Mouse (Mus musculus): Measurements from ENCODE around the gene Pnldc1. TPM values are rescaled to one million over a fixed set of nuclear protein-coding genes. Genes with fewer than 3 reads are reported as not detected.
A peak's percentile ranks its signal among the peaks of the same experiment; 100 is the strongest.
"Not testable (repeated sequence)": the region's sequence is repeated elsewhere in the genome, so short reads cannot be mapped to it uniquely, and the experiment has no call there.

Gene Pnldc1
- total RNA-seq, 2 experiments from 2014 or later, result 1.6 to 2.4 TPM

DNA sequence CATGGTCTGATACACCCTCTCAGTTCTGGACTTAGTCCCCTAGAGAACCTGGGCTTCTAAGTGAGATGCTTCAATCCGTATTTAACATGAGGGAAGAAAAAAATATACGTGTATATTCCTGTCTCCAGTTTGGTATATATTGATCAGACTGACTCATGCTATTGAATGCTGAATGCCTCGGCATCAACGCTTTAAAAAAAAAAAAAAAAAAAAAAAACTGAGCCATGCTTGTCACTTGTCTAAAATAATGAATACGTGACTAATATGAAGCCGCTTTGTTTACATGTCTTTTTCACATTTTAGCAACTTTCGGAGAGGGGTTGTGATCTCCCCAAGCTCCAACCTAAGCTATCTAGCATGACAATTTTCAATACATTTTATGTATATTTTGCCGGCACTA, 361 bp upstream of the Pnldc1 start:
- no peak for DNase-seq (ENCODE audit: low spot score in 2 of 2)

DNA sequence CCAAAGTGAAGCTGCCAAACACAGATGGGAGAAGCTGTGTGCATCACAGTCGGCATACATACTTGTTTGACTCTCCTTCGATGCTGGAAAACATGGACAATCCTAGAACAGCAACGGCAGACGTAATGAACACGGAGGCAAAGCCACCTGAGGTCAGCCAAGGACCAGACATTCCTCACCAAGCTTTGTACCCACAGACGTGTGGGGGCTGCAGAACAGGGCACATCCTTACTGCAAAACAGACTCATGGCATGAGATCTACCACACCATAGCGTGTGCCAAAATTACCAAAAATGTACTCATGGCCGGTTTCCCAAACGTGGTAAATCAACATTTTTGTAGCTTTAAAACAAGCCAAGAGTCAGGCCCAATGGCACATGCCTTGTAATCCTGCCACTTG, 3.6 kb downstream of the Pnldc1 start:
- DNase-seq (ENCODE audit: low spot score in 2 of 2), result no peak

DNA sequence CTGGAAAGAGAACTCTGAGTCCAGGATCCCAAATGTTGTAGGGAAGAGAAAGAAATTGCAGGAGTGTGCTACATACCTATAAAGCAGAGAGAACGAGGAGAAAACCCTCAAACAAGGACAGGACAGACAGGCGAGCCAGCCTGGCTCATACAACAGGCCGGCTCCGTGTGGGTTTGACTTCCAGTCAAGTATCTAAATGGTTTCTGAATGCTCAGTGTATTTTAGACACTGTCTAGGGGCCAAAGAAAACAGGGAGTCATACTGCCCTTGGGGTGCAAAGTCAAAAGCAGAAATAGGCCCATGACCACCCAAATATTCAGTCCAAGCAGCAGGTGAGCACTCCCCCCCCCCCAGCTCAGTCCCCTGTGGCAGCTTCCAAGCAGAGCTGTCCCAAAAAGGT, 4.2 kb downstream of the Pnldc1 start:
- no peak for DNase-seq (ENCODE audit: low spot score in 2 of 2)

DNA sequence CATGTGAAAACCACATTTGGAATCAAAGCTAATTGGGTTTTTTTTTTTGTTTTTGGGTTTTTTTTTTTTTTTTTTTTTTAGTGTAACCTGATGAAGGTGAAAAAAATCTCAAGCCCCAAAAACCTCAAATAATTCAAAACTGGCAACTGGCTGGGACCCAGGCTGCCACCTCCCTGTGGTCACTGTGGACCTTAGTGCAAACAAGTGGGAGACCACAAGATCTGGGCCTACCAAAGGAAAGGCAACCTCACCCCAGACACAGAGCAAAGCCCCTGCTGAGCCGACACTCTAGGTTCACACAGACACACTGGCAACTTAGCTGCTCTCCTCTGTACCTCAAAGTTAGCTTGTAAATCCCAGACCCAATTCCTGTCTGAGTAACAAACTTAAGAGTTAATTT, 5.7 kb downstream of the Pnldc1 start:
- no peak for DNase-seq (ENCODE audit: low spot score in 2 of 2)

DNA sequence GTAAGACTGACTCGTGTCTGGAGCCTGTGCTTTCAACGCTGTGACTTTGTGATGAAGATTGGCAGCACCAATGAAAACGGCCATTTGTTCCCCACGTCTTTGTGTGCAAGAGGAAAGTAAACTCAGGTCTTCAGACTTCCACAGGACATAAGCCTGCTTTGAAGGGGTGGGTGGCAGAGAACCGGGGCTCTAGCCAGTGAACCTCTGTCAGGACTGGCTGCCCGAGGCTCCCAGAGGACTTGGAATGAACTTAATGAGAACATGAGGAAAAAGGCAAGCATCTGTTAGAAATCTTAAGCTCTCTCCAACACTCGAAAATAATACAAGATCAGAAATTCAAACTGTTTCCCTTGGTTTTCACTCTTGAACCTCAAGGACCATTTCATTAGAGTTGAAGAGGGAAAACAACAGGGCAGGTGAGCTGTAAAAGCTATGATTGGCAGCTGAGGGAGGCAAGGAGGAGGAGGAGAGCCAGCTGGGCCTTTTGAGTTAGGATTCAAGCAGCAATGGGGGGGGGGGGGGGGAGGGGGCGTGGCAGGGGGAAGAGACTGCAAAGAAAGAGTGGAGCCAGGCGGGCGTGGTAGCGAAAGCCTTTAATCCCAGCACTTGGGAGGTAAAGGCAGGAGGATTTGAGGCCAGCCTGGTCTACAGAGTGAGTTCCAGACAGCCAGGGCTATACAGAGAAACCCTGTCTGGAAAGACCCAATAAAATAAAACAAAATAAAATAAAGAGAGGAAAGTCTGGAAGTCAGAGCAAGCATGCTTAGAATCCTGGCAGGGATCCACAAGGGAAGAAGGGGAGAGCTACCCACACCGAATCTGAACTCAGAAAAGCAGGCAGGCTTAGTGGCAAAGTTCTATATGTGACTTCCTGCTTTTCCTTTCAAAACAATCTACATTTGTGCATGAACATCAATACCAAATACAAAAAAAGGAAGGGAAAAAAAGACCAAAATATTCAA, 6.4 kb downstream of the Pnldc1 start:
- DNase-seq (ENCODE audit: low spot score in 2 of 2), result no peak

DNA sequence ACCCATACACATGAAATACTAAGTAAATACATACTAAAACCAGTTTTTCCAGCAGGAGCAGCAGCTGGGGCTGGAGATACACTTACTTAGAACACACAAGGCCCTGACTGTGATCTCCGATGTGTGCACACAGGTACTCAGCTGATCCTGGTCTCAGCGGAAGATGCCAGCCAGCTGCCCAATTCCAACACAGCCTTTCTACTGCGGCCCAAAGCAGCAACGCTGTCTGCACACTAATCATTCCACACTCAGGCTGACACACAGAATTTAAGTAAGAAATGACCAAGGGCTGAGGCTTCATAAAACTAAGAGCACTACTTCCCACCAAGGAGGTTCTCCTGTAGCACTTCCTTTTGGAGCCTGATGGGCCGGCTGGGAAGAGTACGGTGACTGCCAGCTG, 7.7 kb downstream of the Pnldc1 start:
- DNase-seq (ENCODE audit: low spot score in 2 of 2), result no peak

DNA sequence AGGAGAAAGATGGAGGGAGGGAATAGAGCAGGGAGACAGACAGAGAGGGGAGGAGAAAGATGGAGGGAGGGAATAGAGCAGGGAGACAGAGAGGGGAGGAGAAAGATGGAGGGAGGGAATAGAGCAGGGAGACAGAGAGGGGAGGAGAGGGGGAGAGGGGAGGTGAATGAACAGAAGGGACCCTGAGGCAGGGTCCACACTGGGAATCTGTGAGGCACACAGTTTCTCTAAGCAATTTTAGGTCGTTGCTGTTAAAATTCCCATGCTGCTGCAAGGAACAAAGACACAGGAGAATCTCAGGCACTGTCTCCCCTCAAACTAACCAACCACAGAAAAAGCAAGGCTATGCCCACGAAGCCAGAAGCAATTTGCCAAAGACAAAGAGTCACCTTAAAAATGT, 11.4 kb downstream of the Pnldc1 start:
- not testable (repeated sequence) for DNase-seq (ENCODE audit: low spot score in 2 of 2)

DNA sequence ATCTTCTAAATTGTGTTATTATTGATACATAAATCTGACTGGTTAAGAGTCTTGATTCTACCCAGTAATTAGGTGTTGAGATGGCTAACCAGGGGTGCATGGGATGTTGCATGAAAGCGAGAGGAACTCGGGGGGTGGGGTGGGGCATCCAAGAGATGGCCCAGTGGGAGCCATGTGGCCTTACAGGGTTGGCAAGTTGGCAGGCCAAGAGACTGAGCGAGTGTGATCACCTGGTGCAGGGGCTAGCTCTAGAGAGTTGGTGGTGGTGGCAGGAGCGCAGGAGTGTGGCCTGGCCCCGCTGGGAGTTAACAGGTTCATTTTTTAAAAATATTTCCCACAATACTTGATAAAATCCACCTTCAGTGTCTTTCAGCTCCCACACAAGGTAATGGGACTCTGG, 12.4 kb downstream of the Pnldc1 start:
- DNase-seq (ENCODE audit: low spot score in 2 of 2), result no peak

DNA sequence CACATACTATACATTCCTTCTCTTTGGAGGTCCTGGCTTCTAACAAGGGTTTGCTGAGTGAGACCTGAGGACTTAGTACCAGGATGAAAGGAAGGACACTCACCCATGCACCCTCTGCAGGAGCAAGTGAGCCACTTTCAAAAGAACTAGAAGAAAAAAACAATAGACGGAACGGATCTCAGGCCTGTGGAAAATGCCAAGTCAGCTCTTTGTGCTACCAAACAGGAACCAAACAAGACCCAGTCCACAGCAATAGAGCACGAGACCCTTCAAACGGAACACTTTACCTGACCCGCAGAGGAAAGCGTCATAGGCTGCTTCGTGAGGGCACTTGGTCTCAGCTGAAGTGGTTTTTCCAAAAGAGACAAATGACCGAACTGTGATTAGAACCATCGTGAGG, 18.0 kb downstream of the Pnldc1 start:
- no peak for DNase-seq (ENCODE audit: low spot score in 2 of 2)

DNA sequence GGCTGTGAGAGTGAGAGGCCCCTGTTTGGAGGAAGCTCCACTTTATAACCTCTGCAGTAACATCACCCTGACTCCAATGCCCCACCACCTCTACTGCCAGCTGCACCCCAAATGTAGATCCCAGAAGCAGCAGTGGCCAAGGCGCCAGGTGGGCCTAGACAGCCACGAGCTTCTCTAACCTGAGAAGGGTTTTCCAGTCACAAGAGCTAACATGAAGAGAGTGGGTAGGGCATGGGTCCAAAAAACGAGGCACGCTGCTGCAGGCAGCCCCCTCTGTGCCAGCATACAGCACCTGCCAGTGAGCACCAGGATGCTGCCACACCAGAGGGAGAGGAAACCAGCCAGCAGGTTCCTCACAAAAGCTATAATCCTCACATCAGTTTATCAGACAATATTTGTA, 19.0 kb downstream of the Pnldc1 start:
- no peak for DNase-seq (ENCODE audit: low spot score in 2 of 2)

DNA sequence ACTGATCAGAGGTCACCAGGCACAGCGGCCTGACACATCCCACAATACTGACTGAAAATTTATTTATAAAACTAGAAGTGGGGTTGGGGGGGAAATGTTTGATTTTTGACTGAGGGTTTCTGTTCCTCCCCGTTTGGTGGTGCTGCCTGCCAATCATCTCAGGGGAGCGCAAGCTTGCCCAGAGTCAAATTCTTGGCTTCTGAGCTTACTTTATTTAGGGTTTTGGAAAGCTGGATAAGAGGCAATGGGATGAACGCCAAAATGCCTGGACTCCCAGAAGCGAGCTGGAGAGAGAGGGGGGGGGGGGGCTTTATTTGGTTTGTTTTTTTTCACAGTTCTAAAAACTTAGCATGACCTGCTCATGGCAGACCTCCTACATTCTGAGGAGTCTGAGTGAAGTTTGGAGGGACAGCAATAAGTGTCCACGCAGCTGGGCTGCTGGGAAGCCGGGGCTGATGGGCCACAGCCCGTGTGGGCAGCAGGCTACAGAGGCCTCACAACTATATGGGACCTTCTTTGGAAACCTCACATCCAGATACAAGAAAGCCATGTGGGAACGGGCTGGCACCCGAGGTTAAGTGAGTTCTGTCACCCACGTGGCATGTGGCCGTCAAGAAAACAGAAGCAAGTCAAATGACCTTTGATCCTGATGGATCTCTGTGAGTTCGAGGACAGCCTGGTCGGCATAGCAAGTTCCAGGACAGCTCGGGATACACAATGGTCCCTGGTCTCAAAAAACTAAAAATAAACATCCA, 22.8 kb downstream of the Pnldc1 start:
- DNase-seq (ENCODE audit: low spot score in 2 of 2), result no peak

DNA sequence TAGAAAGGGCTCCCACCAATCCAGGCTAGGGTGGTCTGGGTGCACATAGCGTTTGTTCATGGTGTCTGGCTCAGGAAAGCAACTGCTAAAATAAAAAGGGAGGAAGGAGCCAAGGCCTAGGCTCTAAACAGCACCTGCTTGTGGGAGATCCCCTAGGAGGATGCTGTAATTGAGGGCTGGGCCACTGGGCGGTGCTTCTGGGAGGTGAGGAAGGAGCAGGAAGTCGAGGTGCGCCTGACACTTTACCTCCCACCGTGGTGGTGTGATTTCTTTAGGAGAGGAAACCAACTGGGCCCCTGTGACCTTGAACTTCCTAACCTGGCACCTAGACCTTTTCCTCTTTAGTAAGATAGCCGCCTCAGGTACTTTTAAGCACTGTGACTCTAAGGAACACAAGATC, 23.4 kb downstream of the Pnldc1 start:
- DNase-seq (ENCODE audit: low spot score in 2 of 2), result no peak

DNA sequence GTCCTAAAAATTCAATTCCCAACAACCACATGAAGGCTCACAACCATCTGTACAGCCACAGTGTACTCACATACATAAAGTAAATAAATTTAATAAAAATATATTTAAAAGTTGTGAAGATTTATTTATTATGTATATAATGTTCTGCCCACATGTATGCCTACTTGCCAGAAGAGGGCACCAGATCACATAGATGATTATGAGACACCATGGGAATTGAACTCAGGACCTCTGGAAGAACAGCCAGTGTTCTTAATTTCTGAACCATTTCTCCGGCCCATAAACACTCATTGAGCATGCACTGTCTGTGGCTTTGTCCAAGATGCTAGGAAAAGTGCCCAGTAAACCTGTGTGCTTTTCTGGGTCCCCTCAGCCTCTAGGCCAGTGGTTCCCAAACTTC, 28.8 kb downstream of the Pnldc1 start:
- no peak for DNase-seq (ENCODE audit: low spot score in 2 of 2)

DNA sequence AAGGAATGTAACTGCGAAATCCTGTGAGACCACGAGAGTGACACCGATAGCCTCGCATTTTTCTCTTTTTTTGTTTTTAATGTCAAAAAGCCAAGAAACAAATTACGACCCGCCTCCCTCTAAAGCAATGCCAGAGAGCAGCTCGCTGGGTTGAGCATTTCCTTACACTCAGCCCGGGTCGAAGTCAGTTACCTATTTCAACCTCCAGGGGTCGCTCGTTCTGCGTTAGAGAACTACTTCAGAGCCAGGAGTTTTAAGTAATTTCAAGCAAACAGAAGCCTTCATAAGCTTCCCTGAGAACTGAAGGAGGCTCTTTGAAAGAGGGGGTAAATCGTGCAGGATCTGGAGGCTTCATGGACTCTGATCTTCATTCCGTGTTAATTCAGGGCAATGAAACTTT, 29.9 kb downstream of the Pnldc1 start:
- DNase-seq (ENCODE audit: low spot score in 2 of 2), result peak; percentile 84 to 89

DNA sequence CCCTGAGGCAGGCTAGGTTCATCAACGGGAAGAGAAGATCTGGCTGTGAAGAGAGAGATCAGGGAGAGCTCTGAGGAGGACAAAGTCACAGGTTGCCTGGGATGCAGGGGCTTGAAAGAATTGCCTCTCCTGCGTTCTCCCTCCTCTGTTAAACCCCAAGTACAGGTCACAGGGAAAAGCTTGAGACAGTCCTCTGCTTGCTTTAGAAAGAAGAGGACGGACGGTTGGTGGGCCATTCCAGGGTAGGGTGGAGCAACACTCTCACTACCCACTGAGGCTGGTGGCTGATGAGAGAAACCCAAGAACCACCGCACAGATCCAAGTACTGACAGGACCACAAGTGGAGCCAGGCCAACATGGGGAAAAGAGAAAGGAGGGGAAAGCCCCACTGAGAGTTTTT, 34.3 kb downstream of the Pnldc1 start, which contains the start of gene Mrgprh:
Gene Mrgprh (plus strand): TSS at position 301 of the 400 bp plus-strand sequence.
- no peak for DNase-seq (ENCODE audit: low spot score in 2 of 2)

DNA sequence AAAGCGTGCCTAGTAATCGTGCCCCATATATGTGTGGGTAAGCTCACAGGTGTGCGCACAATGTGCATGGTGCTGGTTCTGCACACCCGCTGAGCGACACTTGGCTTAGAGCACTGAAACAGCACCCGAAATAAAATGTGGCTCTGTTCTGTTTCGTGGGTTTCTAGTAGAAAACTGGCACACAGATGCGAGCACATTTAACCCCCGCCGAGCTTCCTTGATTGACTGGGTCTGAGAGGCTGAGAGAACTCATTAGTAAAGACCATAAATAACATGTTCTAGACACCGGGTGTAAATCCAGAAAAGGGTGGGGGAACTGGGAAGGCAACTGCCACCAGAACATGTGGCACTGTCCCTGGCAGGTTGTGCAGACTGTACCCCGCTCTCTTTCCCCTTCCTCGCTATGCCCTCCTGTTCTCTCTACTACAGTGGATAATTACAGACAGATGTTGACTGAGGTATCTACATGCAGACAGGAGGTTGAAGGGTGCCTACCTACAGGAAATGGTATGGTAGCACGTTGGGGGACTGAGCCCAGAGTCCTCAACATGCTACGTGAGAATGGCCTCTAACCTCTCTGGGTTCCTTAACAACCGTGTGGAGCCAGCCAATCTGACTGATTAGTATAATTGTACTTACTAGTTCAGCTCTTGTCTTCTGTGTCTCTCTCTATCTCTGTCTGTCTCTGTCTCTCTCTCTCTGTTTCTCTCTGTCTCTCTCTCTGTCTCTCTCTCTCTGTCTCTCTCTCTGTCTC, 37.6 kb downstream of the Pnldc1 start:
- peak; percentile 45 to 64 for DNase-seq (ENCODE audit: low spot score in 2 of 2)

DNA sequence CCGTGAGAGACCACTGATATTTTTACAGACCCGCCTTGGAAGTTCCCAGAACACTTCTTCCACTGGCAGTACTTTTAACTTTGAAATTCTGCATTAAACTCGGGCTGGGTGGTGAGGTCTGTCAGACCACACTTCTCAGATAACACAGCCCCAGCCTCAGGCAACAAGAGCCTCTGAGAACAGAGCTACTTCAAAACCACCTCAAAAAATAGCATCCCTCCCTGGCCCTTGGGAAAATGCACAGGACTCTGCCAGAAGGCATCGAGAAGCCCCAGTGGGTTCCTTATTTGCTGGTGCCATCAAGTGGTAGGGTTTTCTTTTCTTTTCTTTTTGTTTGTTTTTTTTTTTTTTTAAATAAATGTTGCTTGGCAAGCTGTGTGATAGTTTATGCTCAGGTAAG, 41.4 kb downstream of the Pnldc1 start:
- no peak for DNase-seq (ENCODE audit: low spot score in 2 of 2)

DNA sequence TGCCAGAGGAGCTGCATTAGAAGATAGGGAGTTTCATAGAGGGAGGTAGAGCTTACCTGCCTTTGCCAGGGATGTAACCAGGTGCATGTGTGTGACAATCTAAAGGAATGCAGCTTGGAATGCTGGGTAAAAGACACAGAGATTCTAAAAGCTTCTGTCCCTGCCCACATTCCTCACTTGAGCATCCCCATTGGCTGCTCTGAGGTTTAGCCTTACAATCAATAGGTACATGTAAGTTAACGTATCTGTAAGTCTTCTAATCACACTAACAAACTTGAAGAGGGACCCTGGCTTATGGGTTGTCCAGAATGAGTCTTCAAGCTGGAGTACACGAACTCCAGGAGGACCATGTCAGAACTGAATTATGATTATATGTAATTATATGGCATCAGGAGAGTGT, 42.0 kb downstream of the Pnldc1 start, which contains the start of gene Mas1:
Gene Mas1 (minus strand): TSS at position 101 of the 400 bp plus-strand sequence.
- DNase-seq (ENCODE audit: low spot score in 2 of 2), result no peak

DNA sequence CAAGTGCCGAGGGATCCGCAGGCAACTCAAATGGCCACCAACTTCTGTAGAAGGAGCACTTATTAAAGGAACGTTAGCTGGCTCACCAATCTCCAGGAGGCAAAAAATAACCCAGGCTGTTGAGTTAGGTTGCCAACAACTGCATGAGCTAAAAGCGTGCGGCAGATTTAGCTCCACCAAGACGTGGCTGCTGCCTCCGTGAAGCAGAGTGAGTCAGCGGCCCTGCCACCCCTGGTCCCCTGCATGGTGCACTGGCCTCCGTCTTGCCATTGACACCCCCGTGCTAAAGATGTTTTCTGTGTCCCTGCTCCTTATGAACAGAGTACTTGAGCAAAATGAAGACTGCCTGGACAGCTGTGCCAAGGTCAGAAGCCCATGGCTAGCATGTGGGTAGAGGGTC, 43.2 kb downstream of the Pnldc1 start:
- no peak for DNase-seq (ENCODE audit: low spot score in 2 of 2)

DNA sequence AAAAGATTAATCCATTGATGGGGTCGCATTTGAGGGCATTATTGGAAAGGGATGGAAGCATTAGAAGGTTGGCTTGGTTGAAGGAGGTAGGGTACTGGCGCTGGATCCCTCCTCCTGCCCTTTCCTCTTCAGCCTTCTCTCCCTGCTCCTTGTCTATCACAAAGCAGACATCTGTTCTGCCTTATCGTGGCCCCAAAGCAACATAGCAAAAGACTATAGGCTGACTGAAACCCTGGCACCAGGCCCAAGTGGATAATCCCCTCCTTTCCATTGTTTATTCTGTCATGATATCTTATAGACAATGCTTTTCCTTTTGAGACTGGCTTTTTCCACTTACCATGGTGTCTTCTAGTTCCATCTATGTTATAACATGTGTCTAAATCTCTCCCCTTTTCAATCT, 44.6 kb downstream of the Pnldc1 start:
- DNase-seq (ENCODE audit: low spot score in 2 of 2), result no peak

DNA sequence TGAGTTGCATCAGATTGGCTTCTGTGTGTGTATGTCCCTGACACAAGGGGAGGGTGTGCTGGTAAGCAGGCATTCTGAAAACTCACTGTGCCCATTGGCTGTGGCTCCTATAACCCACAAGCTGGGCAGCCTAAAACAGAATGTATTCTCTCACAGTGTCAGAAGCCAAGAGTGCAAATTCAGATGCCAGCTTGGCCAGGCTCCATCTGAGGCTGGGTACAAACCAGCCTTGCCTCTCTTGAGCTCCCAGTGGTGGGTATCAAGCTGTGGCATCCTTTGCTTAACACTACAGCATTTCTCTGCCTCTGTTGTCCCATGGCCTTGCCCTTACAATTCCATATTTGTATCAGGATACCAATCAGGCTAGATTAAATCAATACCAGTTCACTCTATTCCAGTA, 45.9 kb downstream of the Pnldc1 start:
- peak in 1 of 2 experiments; percentile 66 for DNase-seq (ENCODE audit: low spot score in 2 of 2)

All from layer of hippocampus, postnatal 14 days (tissue).